Mouse (Mus musculus) lung, adult 2 months (tissue): Measurements from ENCODE around the gene Bche.

Experiments
- CTCF ChIP-seq: fragments of 200-500 bp; IDR thresholded peaks from 2 replicates; pipeline ENCODE4 v1.5.1; 2011; ENCODE audit warnings: mild to moderate bottlenecking, low read length, control low read depth; ENCODE audit not compliant: insufficient read depth
- POLR2A ChIP-seq: fragments of 200-500 bp; IDR thresholded peaks from 2 replicates; pipeline ENCODE4 v1.6.1; 2011; ENCODE audit warnings: low read depth, mild to moderate bottlenecking, control low read depth, low read length, borderline replicate concordance; ENCODE audit errors: extremely low read depth

- TF ChIP-seq CTCF, result no peak
- no peak for TF ChIP-seq POLR2A
Observed at GRCm38 (mm10) chr3:73709871-73710270, 1.7 kb upstream of the Bche start.
